Mouse (Mus musculus) lung, embryonic 15.5 days (tissue): ENCODE results near the gene Drd4. TPM values are rescaled to one million over a fixed set of nuclear protein-coding genes. Genes with fewer than 3 reads are reported as not detected.
"Not testable (repeated sequence)": the region's sequence is repeated elsewhere in the genome, so short reads cannot be mapped to it uniquely, and the experiment has no call there.

ENCODE experiments used
- ATAC-seq: fragments of 200-750 bp; cut with Nextera tagmentation; 2 replicates; pipeline ENCODE4 v1.8.0; 2017; ENCODE audit warnings: moderate number of reproducible peaks, borderline replicate concordance; ENCODE audit not compliant: low FRiP score, low TSS enrichment; ENCODE audit errors: extremely low read depth
- H3K27ac ChIP-seq: fragments of 300-500 bp; sonication (generic); 2 replicates; pipeline ENCODE4 v1.5.1; 2015; ENCODE audit warnings: moderate library complexity, mild to moderate bottlenecking, inconsistent platforms
- H3K27me3 ChIP-seq: fragments of 300-500 bp; sonication (generic); 2 replicates; pipeline ENCODE4 v1.6.1; 2015; ENCODE audit warnings: inconsistent platforms
- H3K36me3 ChIP-seq: fragments of 300-500 bp; sonication (generic); 2 replicates; pipeline ENCODE4 v1.6.1; 2015; ENCODE audit warnings: inconsistent platforms
- H3K4me1 ChIP-seq: fragments of 300-500 bp; sonication (generic); 2 replicates; pipeline ENCODE4 v1.6.1; 2015; ENCODE audit warnings: inconsistent platforms
- H3K4me2 ChIP-seq: fragments of 300-500 bp; sonication (generic); 2 replicates; pipeline ENCODE4 v1.6.1; 2015; ENCODE audit warnings: inconsistent platforms, mild to moderate bottlenecking, moderate library complexity
- H3K4me3 ChIP-seq: fragments of 300-500 bp; sonication (generic); 2 replicates; pipeline ENCODE4 v1.5.1; 2015; ENCODE audit warnings: mild to moderate bottlenecking, inconsistent platforms
- H3K9ac ChIP-seq: fragments of 300-500 bp; sonication (generic); 2 replicates; pipeline ENCODE4 v1.6.1; 2015; ENCODE audit warnings: inconsistent platforms
- H3K9me3 ChIP-seq: fragments of 300-500 bp; sonication (generic); 2 replicates; pipeline ENCODE4 v1.6.1; 2016; ENCODE audit warnings: inconsistent platforms
- WGBS: fragments of 180-500 bp; shearing (Covaris S2); methylation state at CpG from one replicate; pipeline ENCODE4 v1.1.7; 2015; 5-methylcytosine and 5-hydroxymethylcytosine counted together
- polyA plus RNA-seq: library from polyadenylated mRNA; unstranded; fragments of >200 nt; fragmentation: Nextera tagmentation; extraction: Ambion mirVana; gene quantifications from 2 replicates; pipeline ENCODE4 v1.2.1, GENCODE M21; 2015

Gene Drd4
- 0.49 and 0.57 TPM in 2 replicates for polyA plus RNA-seq

DNA sequence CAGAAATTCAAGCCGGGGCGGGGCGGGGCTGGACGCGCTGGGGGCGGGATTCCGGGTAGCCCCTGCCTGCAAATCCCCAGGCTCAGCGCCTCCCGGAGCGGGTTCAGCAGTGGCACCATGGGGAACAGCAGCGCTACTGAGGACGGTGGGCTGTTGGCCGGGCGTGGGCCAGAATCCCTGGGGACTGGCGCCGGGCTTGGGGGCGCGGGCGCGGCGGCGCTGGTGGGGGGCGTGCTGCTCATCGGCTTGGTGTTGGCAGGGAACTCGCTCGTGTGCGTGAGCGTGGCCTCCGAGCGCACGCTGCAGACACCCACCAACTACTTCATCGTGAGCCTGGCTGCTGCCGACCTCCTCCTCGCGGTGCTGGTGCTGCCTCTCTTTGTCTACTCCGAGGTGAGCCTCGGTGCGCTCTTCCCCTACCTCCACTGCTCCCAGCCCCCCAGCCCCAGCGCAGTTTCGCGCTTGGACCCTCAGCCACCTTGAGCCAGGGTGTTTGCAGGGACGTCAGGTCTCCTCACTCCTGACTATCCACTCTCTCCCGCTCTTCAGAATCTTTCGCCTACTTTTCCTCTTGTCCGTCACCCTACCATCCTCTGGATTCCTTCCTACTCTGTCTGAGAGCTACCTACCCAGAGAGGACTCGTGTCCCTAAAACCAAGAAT lies at the start of gene Drd4:
Drd4 (plus strand) TSS at position 86 of the 662 bp plus-strand sequence.
- peak; percentile 72; the same call in 1 of the 2 replicates for ATAC-seq

DNA sequence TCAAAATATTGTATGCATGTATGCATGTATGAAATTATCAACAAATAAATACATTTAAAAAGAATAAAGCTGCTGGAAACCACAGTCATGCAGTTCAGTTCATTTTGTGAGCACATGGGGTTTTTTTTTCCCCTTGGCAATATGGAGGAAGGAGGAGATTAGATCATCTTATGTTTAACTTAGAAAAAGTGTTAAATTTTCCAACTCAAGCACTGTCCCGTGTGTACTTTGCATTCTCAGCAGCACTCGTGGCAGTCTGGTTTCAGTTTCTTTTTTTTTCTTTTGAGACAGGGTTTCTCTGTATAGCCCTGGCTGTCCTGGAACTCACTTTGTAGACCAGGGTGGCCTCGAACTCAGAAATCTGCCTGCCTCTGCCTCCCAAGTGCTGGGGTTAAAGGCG lies 41.3 kb upstream of the Drd4 start:
- H3K27me3 ChIP-seq, H3K4me1 ChIP-seq, H3K4me3 ChIP-seq, H3K27ac ChIP-seq, H3K4me2 ChIP-seq, ATAC-seq, H3K9ac ChIP-seq, H3K9me3 ChIP-seq: not testable (repeated sequence)
- WGBS, result 75% methylated on average over 4 of the region's 4 CpGs
- peaks cover 88% of the 10 kb centered on the region for H3K36me3 ChIP-seq

More for the DNA sequence above, at the start of gene Drd4:
- peak within 1 kb of the TSS; percentile 47 for H3K4me3 ChIP-seq
- H3K9me3 ChIP-seq, result no peaks in the 10 kb centered on the region
- H3K27me3 ChIP-seq, result peaks cover 58% of the 10 kb centered on the region
- H3K9ac ChIP-seq, result peak within 1 kb of the TSS; percentile 47
- WGBS, result 2% methylated on average over 46 of the region's 46 CpGs
- H3K36me3 ChIP-seq, result 0 out of 2 replicates have a peak, but pooled peaks cover under 1% of the 10 kb centered on the region
- H3K4me1 ChIP-seq, result peaks cover 31% of the 10 kb centered on the region
- peak within 1 kb of the TSS; percentile 97 for H3K4me2 ChIP-seq
- H3K27ac ChIP-seq, result no peak within 1 kb of the TSS

DNA sequence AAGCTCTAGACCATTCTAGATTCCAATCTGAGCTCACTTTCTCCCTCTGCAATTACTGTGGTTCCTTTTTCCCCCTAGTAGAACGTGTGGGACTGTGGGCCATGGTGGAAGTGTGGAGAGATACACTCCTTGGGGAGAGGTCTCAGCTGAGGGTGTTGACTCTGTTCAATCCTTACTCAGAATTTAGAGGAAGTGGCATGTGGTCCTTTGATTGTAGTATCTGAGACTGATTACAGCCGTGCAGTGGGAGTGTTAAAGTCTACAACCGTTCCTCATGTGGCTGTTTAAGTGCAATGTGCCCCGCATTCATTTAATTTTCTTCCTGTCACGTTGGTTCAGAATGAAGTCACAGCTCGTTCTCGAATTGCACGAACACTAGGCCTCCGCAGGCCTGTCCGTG lies 35.6 kb upstream of the Drd4 start:
- H3K4me1 ChIP-seq, result no peaks in the 10 kb centered on the region
- 86% methylated on average over 10 of the region's 10 CpGs for WGBS

DNA sequence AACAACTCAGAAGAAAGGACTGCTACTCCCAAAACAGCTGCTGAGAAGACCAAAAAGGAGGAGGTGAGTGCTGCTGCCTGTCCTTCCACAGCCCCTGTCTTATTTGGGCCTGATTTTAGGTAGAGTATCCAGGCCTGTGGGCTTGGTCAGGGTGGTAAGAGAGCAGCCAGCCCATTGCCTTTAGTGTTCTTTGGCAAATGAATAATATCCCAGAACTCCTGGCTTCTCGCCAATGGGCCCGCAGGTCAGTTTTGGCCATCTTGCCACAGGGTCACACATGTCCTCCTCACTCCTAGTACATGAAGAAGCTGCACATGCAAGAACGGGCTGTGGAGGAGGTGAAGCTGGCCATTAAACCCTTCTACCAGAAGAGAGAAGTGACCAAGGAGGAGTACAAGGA lies 30.3 kb upstream of the Drd4 start:
- H3K4me1 ChIP-seq, result peaks cover 12% of the 10 kb centered on the region
- no peaks in the 10 kb centered on the region for H3K9me3 ChIP-seq
- 86% methylated on average over 3 of the region's 3 CpGs for WGBS
- H3K9ac ChIP-seq, result no peak overlapping the region
- no peak overlapping the region for H3K27ac ChIP-seq
- H3K4me2 ChIP-seq, result no peak overlapping the region
- no peak for ATAC-seq
- H3K36me3 ChIP-seq, result peaks cover 76% of the 10 kb centered on the region
- H3K4me3 ChIP-seq, result no peak overlapping the region
- no peaks in the 10 kb centered on the region for H3K27me3 ChIP-seq

More for the DNA sequence above, 35.6 kb upstream of the Drd4 start:
- ATAC-seq, result no peak
- no peak overlapping the region for H3K9ac ChIP-seq
- H3K9me3 ChIP-seq, result no peaks in the 10 kb centered on the region
- peaks cover 89% of the 10 kb centered on the region for H3K36me3 ChIP-seq
- no peak overlapping the region for H3K27ac ChIP-seq
- no peak overlapping the region for H3K4me2 ChIP-seq
- no peak overlapping the region for H3K4me3 ChIP-seq
- H3K27me3 ChIP-seq, result no peaks in the 10 kb centered on the region

DNA sequence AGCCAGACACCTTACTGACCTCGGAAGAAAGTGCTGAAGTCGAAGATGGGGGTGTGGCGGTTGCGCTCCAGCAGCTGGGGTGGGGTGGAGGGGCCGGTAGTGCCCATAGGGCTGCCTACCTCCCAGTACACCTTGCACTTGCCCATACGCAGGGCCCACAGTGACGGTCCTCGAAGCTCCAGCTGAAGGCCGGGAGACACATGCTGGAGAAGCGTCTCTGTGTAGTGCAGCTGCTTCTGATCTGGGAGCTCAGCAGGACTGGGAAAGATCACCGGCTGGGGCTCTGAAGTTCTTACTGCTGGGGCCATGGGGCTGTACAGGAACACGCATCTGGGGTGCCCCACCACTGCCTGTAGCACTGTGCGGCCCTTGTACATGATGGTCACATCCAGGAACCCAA lies 28.2 kb upstream of the Drd4 start:
- H3K9me3 ChIP-seq, result no peaks in the 10 kb centered on the region
- WGBS, result 88% methylated on average over 13 of the region's 13 CpGs
- H3K27me3 ChIP-seq, result no peaks in the 10 kb centered on the region
- H3K4me3 ChIP-seq, result no peak overlapping the region
- peaks cover 54% of the 10 kb centered on the region for H3K36me3 ChIP-seq
- H3K4me2 ChIP-seq, result no peak overlapping the region
- ATAC-seq, result no peak
- H3K9ac ChIP-seq, result no peak overlapping the region
- H3K27ac ChIP-seq, result no peak overlapping the region
- H3K4me1 ChIP-seq, result peaks cover 12% of the 10 kb centered on the region

DNA sequence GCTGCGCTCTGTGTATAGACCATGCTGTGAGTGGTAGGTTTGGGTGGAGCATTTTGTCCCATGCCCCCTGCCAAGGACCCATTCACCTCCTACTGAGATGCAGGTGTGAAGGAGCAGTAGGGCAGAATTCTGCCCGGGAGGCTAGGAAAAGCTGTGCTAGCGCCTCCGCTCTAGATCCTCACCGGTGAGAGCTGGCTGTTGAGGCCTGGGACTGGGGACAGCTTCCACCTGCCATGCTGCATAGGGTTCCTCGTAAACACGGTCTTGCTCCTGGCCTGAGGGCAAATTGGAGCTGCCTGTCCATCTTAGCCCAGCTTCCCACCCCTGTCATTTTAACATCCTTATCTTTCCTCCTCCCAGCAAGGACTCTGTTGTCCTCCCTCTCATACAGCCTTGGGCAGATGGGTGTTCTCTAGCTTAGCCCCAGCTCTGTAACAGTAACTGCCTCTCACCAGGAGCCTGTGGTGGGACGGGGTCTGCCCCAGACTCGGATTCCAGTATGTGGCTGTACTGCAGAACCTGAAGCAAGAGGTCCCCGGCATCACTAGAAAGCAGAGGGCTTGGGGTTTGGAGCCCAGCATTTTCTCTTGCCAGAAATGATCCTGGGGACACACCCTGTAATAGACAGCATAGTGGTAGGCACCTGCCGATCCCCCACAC lies 27.6 kb upstream of the Drd4 start:
- H3K9ac ChIP-seq, result no peak overlapping the region
- H3K9me3 ChIP-seq, result no peaks in the 10 kb centered on the region
- H3K4me3 ChIP-seq, result no peak overlapping the region
- no peak for ATAC-seq
- peaks cover 49% of the 10 kb centered on the region for H3K36me3 ChIP-seq
- 72% methylated on average over 11 of the region's 11 CpGs for WGBS
- H3K4me1 ChIP-seq, result peaks cover 12% of the 10 kb centered on the region
- H3K27ac ChIP-seq, result no peak overlapping the region
- H3K27me3 ChIP-seq, result no peaks in the 10 kb centered on the region
- no peak overlapping the region for H3K4me2 ChIP-seq

DNA sequence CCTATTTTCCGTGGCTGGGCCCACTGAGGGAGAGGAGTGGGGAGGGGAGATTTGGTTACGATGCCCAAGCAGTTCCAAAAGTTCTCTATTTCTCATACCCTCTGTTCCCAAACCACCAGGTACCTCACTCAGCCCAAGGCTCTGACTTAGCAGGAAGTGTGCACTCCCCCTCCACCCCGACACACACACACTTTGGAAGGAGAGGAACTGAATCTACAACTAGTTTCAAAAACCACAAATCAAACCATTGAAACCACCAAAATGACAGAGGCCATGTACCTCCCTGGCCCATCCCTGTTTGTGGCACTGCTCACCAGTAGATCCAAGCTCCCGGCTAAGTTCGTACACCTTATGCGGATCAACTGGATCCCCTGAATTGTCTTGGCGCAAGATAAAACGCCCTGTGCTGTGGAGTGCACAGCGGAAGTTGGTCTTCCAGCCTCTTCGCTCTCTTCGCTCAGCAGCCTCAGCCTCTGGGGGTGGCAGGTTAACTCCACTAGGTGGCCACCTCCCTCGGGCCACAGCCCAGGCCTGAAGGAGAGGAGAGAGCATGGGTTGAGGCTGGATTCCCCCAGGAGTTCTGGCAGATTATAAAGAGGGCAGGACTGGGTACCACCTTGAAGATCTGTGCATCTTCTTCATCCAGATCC lies 26.9 kb upstream of the Drd4 start:
- H3K36me3 ChIP-seq, result peaks cover 42% of the 10 kb centered on the region
- H3K4me2 ChIP-seq, result peak overlapping the region; percentile 91
- H3K4me3 ChIP-seq, result peak overlapping the region; percentile 57; the same call in 1 of the 2 replicates
- H3K27ac ChIP-seq, result no peak overlapping the region
- no peaks in the 10 kb centered on the region for H3K27me3 ChIP-seq
- no peaks in the 10 kb centered on the region for H3K9me3 ChIP-seq
- H3K9ac ChIP-seq, result no peak overlapping the region
- WGBS, result 27% methylated on average over 12 of the region's 12 CpGs
- H3K4me1 ChIP-seq, result peaks cover 12% of the 10 kb centered on the region
- no peak for ATAC-seq

DNA sequence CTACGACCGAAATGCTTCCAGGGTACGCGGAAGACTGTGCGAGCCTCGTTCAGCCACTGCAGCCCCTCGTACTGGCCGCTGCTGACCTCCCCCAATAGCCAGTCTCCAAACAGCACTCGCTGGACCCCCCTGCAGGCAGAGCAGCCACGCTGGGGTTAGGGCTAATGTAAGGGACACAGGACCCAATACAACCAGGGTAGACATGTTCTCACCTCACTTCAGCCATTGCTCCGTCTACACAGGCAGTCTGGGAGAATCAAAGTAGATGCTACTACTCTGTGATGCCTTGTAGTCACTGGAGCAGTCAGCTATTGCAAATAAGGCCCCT lies 26.4 kb upstream of the Drd4 start:
- no peak for ATAC-seq
- WGBS, result 33% methylated on average over 11 of the region's 11 CpGs
- Histone ChIP-seq H3K9me3 (no peaks in the 10 kb centered on the region), H3K36me3 (peaks cover 37% of the 10 kb centered on the region), H3K4me1 (peaks cover 12% of the 10 kb centered on the region), H3K4me2 (peak overlapping the region; percentile 91), H3K4me3 (peak overlapping the region; percentile 57), H3K9ac (no peak overlapping the region), H3K27ac (no peak overlapping the region), H3K27me3 (no peaks in the 10 kb centered on the region)

DNA sequence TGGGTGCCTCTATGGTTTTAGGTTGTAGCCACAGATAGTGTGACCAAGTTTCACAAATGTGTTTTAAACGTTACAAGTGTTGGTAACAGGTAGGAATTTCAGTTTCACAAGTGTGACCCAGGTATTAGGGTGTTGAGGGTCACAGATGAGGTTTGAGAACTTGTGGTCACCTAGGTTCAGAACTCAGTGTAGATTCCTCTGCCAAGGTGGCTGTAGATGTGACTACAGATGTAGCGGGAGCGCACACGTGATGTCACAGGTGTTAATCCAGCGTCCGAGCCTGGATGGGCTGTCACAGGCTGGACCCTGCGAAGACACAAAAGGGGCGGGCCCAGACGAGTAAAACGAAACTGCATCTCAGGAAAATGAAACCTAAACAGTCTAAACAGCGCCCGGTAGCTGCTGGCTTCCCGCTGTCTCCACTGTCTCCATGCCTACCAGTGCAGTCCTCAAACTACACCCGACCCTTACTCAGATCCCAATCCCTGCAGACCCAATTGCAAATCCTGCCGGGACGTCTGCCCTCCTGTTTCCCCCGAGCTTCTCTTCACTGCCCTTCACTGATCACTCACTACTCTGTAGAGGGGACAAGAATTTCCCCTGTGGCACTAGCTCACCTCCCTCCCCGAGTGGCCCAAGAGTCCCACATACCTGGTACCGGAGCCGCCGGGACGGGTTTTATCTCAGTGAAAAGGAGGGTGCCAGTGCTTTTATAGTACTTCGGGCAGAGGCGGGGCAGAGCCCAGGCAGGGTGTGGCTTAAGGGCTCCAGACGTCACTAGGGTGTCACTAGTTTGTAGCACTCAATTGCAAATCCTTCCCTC lies 25.9 kb upstream of the Drd4 start, which contains the start of gene Irf7:
Irf7 (minus strand) TSS at position 743 of the 823 bp plus-strand sequence.
- Histone ChIP-seq H3K9me3 (no peaks in the 10 kb centered on the region), H3K4me1 (peaks cover 12% of the 10 kb centered on the region), H3K27ac (no peak within 1 kb of the TSS), H3K4me2 (peak within 1 kb of the TSS; percentile 91), H3K36me3 (peaks cover 31% of the 10 kb centered on the region), H3K9ac (peak within 1 kb of the TSS; percentile 59), H3K4me3 (peak within 1 kb of the TSS; percentile 57), H3K27me3 (no peaks in the 10 kb centered on the region)
- ATAC-seq, result peak; percentile 58; the same call in 1 of the 2 replicates
- 6% methylated on average over 25 of the region's 25 CpGs for WGBS

DNA sequence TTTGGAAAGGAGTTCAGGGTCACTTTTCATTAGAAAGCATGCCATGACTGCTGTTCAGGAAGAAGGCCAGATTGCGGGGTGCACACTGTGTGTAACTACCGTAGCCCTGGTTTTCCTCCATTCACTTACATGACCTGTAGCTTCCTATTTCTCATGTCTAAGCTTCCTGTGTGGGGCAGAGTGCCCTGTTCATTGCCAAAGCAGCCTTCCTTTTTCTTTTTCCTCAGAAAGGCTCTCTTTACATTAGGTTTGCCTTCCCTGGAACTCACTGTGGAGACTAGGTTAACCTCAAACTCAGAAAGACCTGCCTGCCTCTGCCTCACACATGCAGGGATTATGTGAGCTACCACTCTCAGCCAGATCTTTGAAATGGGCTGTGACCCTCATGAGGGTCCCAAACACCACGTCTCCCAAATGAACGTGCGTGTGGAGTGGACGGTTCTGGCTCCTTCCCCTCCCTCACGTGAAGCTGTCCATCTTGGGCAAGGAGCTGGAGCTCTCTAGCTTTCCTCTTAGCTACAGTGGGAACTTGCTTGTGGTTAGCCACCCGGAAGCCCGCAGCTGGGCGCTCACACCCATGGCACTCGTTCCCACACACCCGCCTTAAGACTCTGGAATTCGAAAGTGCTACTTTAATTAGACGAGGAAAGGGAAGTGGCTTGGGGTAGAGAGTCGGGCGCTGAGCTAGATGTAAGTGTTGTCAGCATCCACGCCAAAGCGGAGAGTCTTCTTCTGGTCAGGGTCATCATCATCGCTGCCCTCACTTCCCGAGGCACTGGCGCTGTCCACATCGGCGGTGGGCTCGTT lies 23.1 kb upstream of the Drd4 start:
- peaks cover 12% of the 10 kb centered on the region for H3K4me1 ChIP-seq
- no peak overlapping the region for H3K4me3 ChIP-seq
- H3K9me3 ChIP-seq, result no peaks in the 10 kb centered on the region
- ATAC-seq, result no peak
- H3K36me3 ChIP-seq, result peaks cover 4% of the 10 kb centered on the region
- peak overlapping the region; percentile 36; the same call in 1 of the 2 replicates for H3K4me2 ChIP-seq
- no peak overlapping the region for H3K27ac ChIP-seq
- WGBS, result 56% methylated on average over 24 of the region's 24 CpGs
- H3K9ac ChIP-seq, result no peak overlapping the region
- H3K27me3 ChIP-seq, result no peaks in the 10 kb centered on the region

DNA sequence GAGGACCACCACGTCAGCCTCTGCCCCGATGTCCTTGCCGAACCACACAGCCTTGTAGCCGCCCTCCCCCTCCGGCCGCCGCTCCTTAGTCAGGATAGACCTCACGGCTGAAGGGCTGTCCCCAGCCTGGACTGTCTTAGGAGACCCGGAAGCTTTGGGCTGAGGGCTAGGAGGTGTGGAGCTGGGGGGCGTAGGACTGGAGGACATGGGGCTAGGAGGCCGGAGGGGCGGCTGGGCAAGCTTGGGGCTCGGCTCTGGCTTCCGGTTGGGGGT lies 22.6 kb upstream of the Drd4 start:
- WGBS, result 66% methylated on average over 14 of the region's 14 CpGs
- no peak overlapping the region for H3K4me3 ChIP-seq
- no peaks in the 10 kb centered on the region for H3K27me3 ChIP-seq
- no peak overlapping the region for H3K27ac ChIP-seq
- peak overlapping the region; percentile 36; the same call in 1 of the 2 replicates for H3K4me2 ChIP-seq
- H3K9me3 ChIP-seq, result no peaks in the 10 kb centered on the region
- no peak overlapping the region for H3K9ac ChIP-seq
- ATAC-seq, result no peak
- H3K36me3 ChIP-seq, result no peaks in the 10 kb centered on the region
- peaks cover 12% of the 10 kb centered on the region for H3K4me1 ChIP-seq
